Mouse (Mus musculus): ENCODE results near the gene Olfr1274-ps.
"Not testable (repeated sequence)": the region's sequence is repeated elsewhere in the genome, so short reads cannot be mapped to it uniquely, and the experiment has no call there.

Gene Olfr1274-ps

GRCm38 (mm10) chr2:90398633-90399107, at the start of gene Olfr1274-ps:
Gene Olfr1274-ps, plus strand, starts transcription at chr2:90398683.
- DNase-seq (ENCODE audit: low read depth) = not testable (repeated sequence)

- DNase-seq (ENCODE audit: low read depth) = not testable (repeated sequence)
These were observed 47.4 kb upstream of the Olfr1274-ps start for GRCm38 (mm10) chr2:90351047-90351446.

- DNase-seq (ENCODE audit: low read depth) = not testable (repeated sequence)
These were observed 46.9 kb upstream of the Olfr1274-ps start for GRCm38 (mm10) chr2:90351540-90351939.

- DNase-seq (ENCODE audit: low read depth) = not testable (repeated sequence)
These were observed 39.3 kb upstream of the Olfr1274-ps start for GRCm38 (mm10) chr2:90359229-90359628.

GRCm38 (mm10) chr2:90360199-90360598, 38.3 kb upstream of the Olfr1274-ps start:
- DNase-seq (ENCODE audit: low read depth) = not testable (repeated sequence)

- not testable (repeated sequence) for DNase-seq (ENCODE audit: low read depth)
These were observed 15.8 kb downstream of the Olfr1274-ps start for GRCm38 (mm10) chr2:90414110-90414821.

GRCm38 (mm10) chr2:90422282-90422681, 23.8 kb downstream of the Olfr1274-ps start:
- DNase-seq (ENCODE audit: low read depth) = not testable (repeated sequence)

- DNase-seq (ENCODE audit: low read depth) = not testable (repeated sequence)
These were observed 26.5 kb downstream of the Olfr1274-ps start for GRCm38 (mm10) chr2:90424937-90425336.

GRCm38 (mm10) chr2:90428988-90429717, 30.7 kb downstream of the Olfr1274-ps start:
- not testable (repeated sequence) for DNase-seq (ENCODE audit: low read depth)

GRCm38 (mm10) chr2:90429782-90430181, 31.3 kb downstream of the Olfr1274-ps start:
- not testable (repeated sequence) for DNase-seq (ENCODE audit: low read depth)

- not testable (repeated sequence) for DNase-seq (ENCODE audit: low read depth)
These were observed 39.0 kb downstream of the Olfr1274-ps start for GRCm38 (mm10) chr2:90437453-90437852.

- not testable (repeated sequence) for DNase-seq (ENCODE audit: low read depth)
These were observed 41.7 kb downstream of the Olfr1274-ps start for GRCm38 (mm10) chr2:90440169-90440568.

GRCm38 (mm10) chr2:90441811-90442210, 43.3 kb downstream of the Olfr1274-ps start:
- not testable (repeated sequence) for DNase-seq (ENCODE audit: low read depth)

- DNase-seq (ENCODE audit: low read depth) = no peak
These were observed 45.3 kb downstream of the Olfr1274-ps start for GRCm38 (mm10) chr2:90443811-90444210.

GRCm38 (mm10) chr2:90448967-90449740, 50.7 kb downstream of the Olfr1274-ps start:
- no peak for DNase-seq (ENCODE audit: low read depth)

GRCm38 (mm10) chr2:90452380-90452779, 53.9 kb downstream of the Olfr1274-ps start:
- DNase-seq (ENCODE audit: low read depth) = no peak

All from naive thymus-derived CD4-positive, alpha-beta T cell, adult 2 months (primary cell).